Mouse (Mus musculus): Measurements from ENCODE around the gene Cdk14. TPM values are rescaled to one million over a fixed set of nuclear protein-coding genes. Genes with fewer than 3 reads are reported as not detected.

Cdk14 gene
- polyA plus RNA-seq, 1 experiment from 2014 or later: 19.7 TPM

- no peaks in the 10 kb centered on the region for H3K36me3 ChIP-seq (ENCODE audit: insufficient read depth, low read length)
- H3K4me3 ChIP-seq (ENCODE audit: low read depth, low read length): no peak overlapping the region
- H3K27me3 ChIP-seq (replicated peaks; ENCODE audit: insufficient read depth, low read length): no peaks in the 10 kb centered on the region
- no peak overlapping the region for H3K9ac ChIP-seq (replicated peaks; ENCODE audit: low read depth)
- no peak overlapping the region for H3K27ac ChIP-seq (ENCODE audit: low read length)
- 91% methylated on average over 2 of the region's 2 CpGs for WGBS
- H3K4me1 ChIP-seq (ENCODE audit: insufficient read depth, low read depth, low read length): 0 out of 2 replicates have a peak, but pooled peaks cover 4% of the 10 kb centered on the region
- TF ChIP-seq CTCF (IDR thresholded peaks at IDR 0.05) (no peak), EP300 (IDR thresholded peaks at IDR 0.05) (no peak)
- no peak for ATAC-seq
- no peak for DNase-seq (ENCODE audit: low spot score)
- H3K9me3 ChIP-seq (ENCODE audit: low read length): no peaks in the 10 kb centered on the region
- no peak overlapping the region for H3K4me2 ChIP-seq (replicated peaks; ENCODE audit: low read depth, low read length)
Observed at GRCm38 (mm10) chr5:5305286-5305685, 114.8 kb downstream of the Cdk14 start.

- WGBS: 90% methylated on average over 8 of the region's 8 CpGs
- ATAC-seq (no peak), DNase-seq (ENCODE audit: low spot score) (no peak)
- no peak overlapping the region for H3K9ac ChIP-seq (replicated peaks; ENCODE audit: low read depth)
- H3K27ac ChIP-seq (ENCODE audit: low read length): no peak overlapping the region
- 0 out of 2 replicates have a peak, but pooled peaks cover 4% of the 10 kb centered on the region for H3K4me1 ChIP-seq (ENCODE audit: insufficient read depth, low read depth, low read length)
- H3K4me2 ChIP-seq (replicated peaks; ENCODE audit: low read depth, low read length): no peak overlapping the region
- no peaks in the 10 kb centered on the region for H3K27me3 ChIP-seq (replicated peaks; ENCODE audit: insufficient read depth, low read length)
- no peaks in the 10 kb centered on the region for H3K36me3 ChIP-seq (ENCODE audit: insufficient read depth, low read length)
- no peak overlapping the region for H3K4me3 ChIP-seq (ENCODE audit: low read depth, low read length)
- TF ChIP-seq EP300 (IDR thresholded peaks at IDR 0.05): no peak
- no peak for TF ChIP-seq CTCF (IDR thresholded peaks at IDR 0.05)
- H3K9me3 ChIP-seq (ENCODE audit: low read length): no peaks in the 10 kb centered on the region
Observed at GRCm38 (mm10) chr5:5303102-5303670, 116.9 kb downstream of the Cdk14 start.

- Histone ChIP-seq H3K9me3 (ENCODE audit: low read length) (no peaks in the 10 kb centered on the region), H3K9ac (replicated peaks; ENCODE audit: low read depth) (no peak overlapping the region), H3K27me3 (replicated peaks; ENCODE audit: insufficient read depth, low read length) (no peaks in the 10 kb centered on the region), H3K36me3 (ENCODE audit: insufficient read depth, low read length) (no peaks in the 10 kb centered on the region), H3K27ac (ENCODE audit: low read length) (no peak overlapping the region), H3K4me3 (ENCODE audit: low read depth, low read length) (no peak overlapping the region), H3K4me1 (ENCODE audit: insufficient read depth, low read depth, low read length) (0 out of 2 replicates have a peak, but pooled peaks cover 4% of the 10 kb centered on the region), H3K4me2 (replicated peaks; ENCODE audit: low read depth, low read length) (no peak overlapping the region)
- ATAC-seq (no peak), DNase-seq (ENCODE audit: low spot score) (no peak)
- TF ChIP-seq EP300 (IDR thresholded peaks at IDR 0.05) (no peak), CTCF (IDR thresholded peaks at IDR 0.05) (no peak)
- WGBS: 79% methylated on average over 12 of the region's 12 CpGs
Observed at GRCm38 (mm10) chr5:5301571-5302079, 118.5 kb downstream of the Cdk14 start.

- TF ChIP-seq CTCF (IDR thresholded peaks at IDR 0.05): no peak
- TF ChIP-seq EP300 (IDR thresholded peaks at IDR 0.05): no peak
- WGBS: 83% methylated on average over 2 of the region's 2 CpGs
- Histone ChIP-seq H3K9me3 (ENCODE audit: low read length) (no peaks in the 10 kb centered on the region), H3K4me1 (ENCODE audit: insufficient read depth, low read depth, low read length) (0 out of 2 replicates have a peak, but pooled peaks cover 4% of the 10 kb centered on the region), H3K27me3 (replicated peaks; ENCODE audit: insufficient read depth, low read length) (no peaks in the 10 kb centered on the region), H3K27ac (ENCODE audit: low read length) (no peak overlapping the region), H3K36me3 (ENCODE audit: insufficient read depth, low read length) (no peaks in the 10 kb centered on the region), H3K9ac (replicated peaks; ENCODE audit: low read depth) (no peak overlapping the region), H3K4me2 (replicated peaks; ENCODE audit: low read depth, low read length) (no peak overlapping the region), H3K4me3 (ENCODE audit: low read depth, low read length) (no peak overlapping the region)
- ATAC-seq (no peak), DNase-seq (ENCODE audit: low spot score) (no peak)
Observed at GRCm38 (mm10) chr5:5300998-5301397, 119.1 kb downstream of the Cdk14 start.

- ATAC-seq: no peak
Observed at GRCm38 (mm10) chr5:5300290-5300689, 119.8 kb downstream of the Cdk14 start.

GRCm38 (mm10) chr5:5297222-5297621 lies 122.9 kb downstream of the Cdk14 start:
- Histone ChIP-seq H3K4me1 (ENCODE audit: insufficient read depth, low read depth, low read length) (0 out of 2 replicates have a peak, but pooled peaks cover 4% of the 10 kb centered on the region), H3K27me3 (replicated peaks; ENCODE audit: insufficient read depth, low read length) (no peaks in the 10 kb centered on the region), H3K9ac (replicated peaks; ENCODE audit: low read depth) (no peak overlapping the region), H3K27ac (ENCODE audit: low read length) (0 out of 2 replicates have a peak overlapping the region, but pooled peaks have one; percentile 14), H3K4me2 (replicated peaks; ENCODE audit: low read depth, low read length) (no peak overlapping the region), H3K36me3 (ENCODE audit: insufficient read depth, low read length) (no peaks in the 10 kb centered on the region), H3K9me3 (ENCODE audit: low read length) (no peaks in the 10 kb centered on the region), H3K4me3 (ENCODE audit: low read depth, low read length) (no peak overlapping the region)
- TF ChIP-seq CTCF (IDR thresholded peaks at IDR 0.05) (peak; percentile 7; the same call in 1 of the 2 replicates), EP300 (IDR thresholded peaks at IDR 0.05) (peak; percentile 74)
- DNase-seq (ENCODE audit: low spot score) (peak; percentile 38), ATAC-seq (peak; percentile 84)
- 50% methylated on average over 7 of the region's 7 CpGs for WGBS

More at GRCm38 (mm10) chr5:5300290-5300689, 119.8 kb downstream of the Cdk14 start:
- no peak for DNase-seq (ENCODE audit: low spot score)
- Histone ChIP-seq H3K27me3 (replicated peaks; ENCODE audit: insufficient read depth, low read length) (no peaks in the 10 kb centered on the region), H3K9me3 (ENCODE audit: low read length) (no peaks in the 10 kb centered on the region), H3K4me2 (replicated peaks; ENCODE audit: low read depth, low read length) (no peak overlapping the region), H3K27ac (ENCODE audit: low read length) (no peak overlapping the region), H3K36me3 (ENCODE audit: insufficient read depth, low read length) (no peaks in the 10 kb centered on the region), H3K9ac (replicated peaks; ENCODE audit: low read depth) (no peak overlapping the region), H3K4me3 (ENCODE audit: low read depth, low read length) (no peak overlapping the region), H3K4me1 (ENCODE audit: insufficient read depth, low read depth, low read length) (0 out of 2 replicates have a peak, but pooled peaks cover 4% of the 10 kb centered on the region)
- 29% methylated on average over 1 of the region's 1 CpGs for WGBS
- TF ChIP-seq EP300 (IDR thresholded peaks at IDR 0.05) (no peak), CTCF (IDR thresholded peaks at IDR 0.05) (no peak)
